In the genomic region with DNA sequence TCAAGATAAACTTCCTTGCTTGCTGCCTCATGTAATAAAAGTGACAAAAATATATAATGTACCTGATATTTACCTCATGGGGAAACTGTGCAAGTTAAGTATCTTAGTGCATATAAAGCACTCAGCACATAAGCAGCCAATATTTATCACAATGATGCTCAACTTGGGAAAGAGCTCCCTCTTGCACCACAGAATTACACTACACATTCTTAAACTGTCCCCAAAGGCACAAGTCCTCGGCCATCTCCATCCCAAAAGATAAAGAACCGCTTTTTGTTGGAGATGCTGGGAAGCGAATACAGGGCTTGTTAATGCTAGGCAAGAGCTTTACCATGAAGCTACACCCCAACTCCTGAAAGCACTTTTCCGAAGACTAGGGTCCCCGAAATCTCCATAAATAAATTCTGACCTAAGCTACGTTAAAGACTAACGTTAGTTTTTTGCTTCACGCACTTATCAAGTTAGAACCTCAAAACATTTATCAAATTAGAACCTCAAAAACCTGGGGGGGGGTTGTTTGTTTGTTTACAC, we compare ENCODE assay signal across 8 mouse cellular contexts. TPM values are rescaled to one million over a fixed set of nuclear protein-coding genes. Genes with fewer than 3 reads are reported as not detected.
DNase-seq lines count a peak whose midpoint lies in the region; ATAC-seq and TF ChIP-seq lines count a peak whose summit lies in the region.

No protein-coding gene starts in this region.

- DNase-seq in left cerebral cortex, adult 2 months (ENCODE audit: extremely low spot score in 1 of 2, low spot score in 2 of 2) = no peak
- DNase-seq in left cerebral cortex, postnatal 14 days (ENCODE audit: low spot score in 2 of 2) = no peak
- peak; percentile 24 for DNase-seq in Patski (ENCODE audit: low read depth, low spot score)
- DNase-seq in limb, embryonic 14.5 days (ENCODE audit: low spot score) = no peak
- peak; percentile 49 for DNase-seq in retina, postnatal 1 day
- DNase-seq in right cerebral cortex, adult 18-20 months = no peak
- no peak for DNase-seq in layer of hippocampus, adult 9-11 months

- H3K36me3 ChIP-seq in forebrain, embryonic 16.5 days (ENCODE audit: control insufficient read depth, insufficient read depth) = peaks cover 3% of the 10 kb centered on the region; the same call in 1 of the 2 replicates
- H3K36me3 ChIP-seq in limb, embryonic 14.5 days (ENCODE audit: control insufficient read depth, insufficient read depth, low read length) = peaks cover 18% of the 10 kb centered on the region

- peak overlapping the region; percentile 97 for H3K4me2 ChIP-seq in forebrain, embryonic 16.5 days (ENCODE audit: low read length)
- H3K4me2 ChIP-seq in limb, embryonic 14.5 days (replicated peaks; ENCODE audit: low read depth, low read length, severe bottlenecking) = peak overlapping the region; percentile 66

- peak; percentile 28 for TF ChIP-seq CTCF in left cerebral cortex, adult 2 months (IDR thresholded peaks at IDR 0.05)
- TF ChIP-seq CTCF in Patski (IDR thresholded peaks at IDR 0.05) = no peak

- TF ChIP-seq POLR2A in limb, embryonic 14.5 days (IDR thresholded peaks at IDR 0.05; ENCODE audit: borderline replicate concordance, extremely low read depth, insufficient read depth, insufficient read length) = no peak

- in situ Hi-C loops in Patski (cut with MboI; ENCODE audit: low pct_unique_long_range_greater_than_20kb) = no loop called here

- no peaks in the 10 kb centered on the region for H3K27me3 ChIP-seq in Patski
- H3K27me3 ChIP-seq in forebrain, embryonic 16.5 days (replicated peaks; ENCODE audit: control insufficient read depth, insufficient read depth, low read length) = no peaks in the 10 kb centered on the region
- no peaks in the 10 kb centered on the region for H3K27me3 ChIP-seq in limb, embryonic 14.5 days (ENCODE audit: control insufficient read depth, insufficient read depth, low read length)

- intact Hi-C loops in left cerebral cortex, adult 2 months (cut with DNase I) = no loop called here
- intact Hi-C loops in left cerebral cortex, postnatal 14 days (cut with DNase I) = no loop called here

- no peaks in the 10 kb centered on the region for H3K9me3 ChIP-seq in forebrain, embryonic 16.5 days (ENCODE audit: control insufficient read depth, low read length)
- no peaks in the 10 kb centered on the region for H3K9me3 ChIP-seq in limb, embryonic 14.5 days (ENCODE audit: control insufficient read depth, low read length)

- ATAC-seq in Patski = no peak
- no peak for ATAC-seq in forebrain, embryonic 16.5 days
- ATAC-seq in limb, embryonic 14.5 days (ENCODE audit: low FRiP score, low read depth) = no peak

- H3K27ac ChIP-seq in left cerebral cortex, adult 2 months = peak overlapping the region; percentile 96
- peak overlapping the region; percentile 95 for H3K27ac ChIP-seq in forebrain, embryonic 16.5 days (ENCODE audit: low read length)
- H3K27ac ChIP-seq in limb, embryonic 14.5 days (replicated peaks; ENCODE audit: low read depth, low read length) = no peak overlapping the region

- POLR2A ChIA-PET in Patski (lab: Charles Lee) = interaction anchor here (0.6 kb wide), 1 partner anchor 142 kb away, joined by 3 read pairs; no protein-coding TSS in a partner anchor

- H3K9ac ChIP-seq in forebrain, embryonic 16.5 days (replicated peaks; ENCODE audit: low read depth, low read length) = peak overlapping the region; percentile 88
- H3K9ac ChIP-seq in limb, embryonic 14.5 days (ENCODE audit: low read depth, low read length, severe bottlenecking) = peak overlapping the region; percentile 57

- peaks cover 32% of the 10 kb centered on the region for H3K4me1 ChIP-seq in forebrain, embryonic 16.5 days (replicated peaks; ENCODE audit: control insufficient read depth, insufficient read depth, low read length)
- H3K4me1 ChIP-seq in limb, embryonic 14.5 days (ENCODE audit: control insufficient read depth, insufficient read depth, low read length) = peaks cover 23% of the 10 kb centered on the region

- WGBS in forebrain, embryonic 16.5 days = 1% methylated on average over 8 of the region's 8 CpGs
- WGBS in limb, embryonic 14.5 days = 3% methylated on average over 8 of the region's 8 CpGs

- peak overlapping the region; percentile 72 for H3K4me3 ChIP-seq in left cerebral cortex, adult 2 months
- H3K4me3 ChIP-seq in forebrain, embryonic 16.5 days (replicated peaks; ENCODE audit: low read length) = peak overlapping the region; percentile 97
- peak overlapping the region; percentile 96 for H3K4me3 ChIP-seq in limb, embryonic 14.5 days (replicated peaks; ENCODE audit: low read length)

- CTCF ChIA-PET in Patski (lab: Charles Lee) = interaction anchor here (0.8 to 1.3 kb wide), 3 partner anchors 12 to 32 kb away, joined by 3 read pairs; no protein-coding TSS in a partner anchor

RNA-seq across cellular contexts. Expression of a gene that starts 0.7 kb away (rescaled TPM):
- 100 to 1,000 TPM; 414 to 441 TPM for total RNA-seq in left cerebral cortex, adult 2 months (2021)
- total RNA-seq in left cerebral cortex, postnatal 14 days (2021) = 100 to 1,000 TPM; 434 to 435 TPM
- polyA plus RNA-seq in Patski (2021) = 441 TPM
- polyA plus RNA-seq in forebrain, embryonic 16.5 days (2015; fragmentation: Nextera tagmentation; extraction: Ambion mirVana) = 409 and 411 TPM in 2 replicates
- polyA plus RNA-seq in limb, embryonic 14.5 days (2012; rRNA removed) = 318 and 510 TPM in 2 replicates
- 494 and 543 TPM in 2 replicates for polyA plus RNA-seq in limb, embryonic 14.5 days (2014; fragmentation: Nextera tagmentation; extraction: Ambion mirVana)

RNA-seq across cellular contexts. Expression of a gene that starts 0.9 kb away (rescaled TPM):
- 10 to 100 TPM; 45.2 to 49.9 TPM for total RNA-seq in left cerebral cortex, adult 2 months (2021)
- 10 to 100 TPM; 45.0 to 46.0 TPM for total RNA-seq in left cerebral cortex, postnatal 14 days (2021)
- polyA plus RNA-seq in Patski (2021) = 58.3 TPM
- polyA plus RNA-seq in forebrain, embryonic 16.5 days (2015; fragmentation: Nextera tagmentation; extraction: Ambion mirVana) = 67.0 and 71.0 TPM in 2 replicates
- 60.2 and 92.2 TPM in 2 replicates for polyA plus RNA-seq in limb, embryonic 14.5 days (2012; rRNA removed)
- polyA plus RNA-seq in limb, embryonic 14.5 days (2014; fragmentation: Nextera tagmentation; extraction: Ambion mirVana) = 80.8 and 89.3 TPM in 2 replicates

RNA-seq across cellular contexts. Expression of a gene that starts 20.5 kb away (rescaled TPM):
- 10 to 100 TPM; 10.9 to 12.8 TPM for total RNA-seq in left cerebral cortex, adult 2 months (2021)
- total RNA-seq in left cerebral cortex, postnatal 14 days (2021) = 1 to 10 TPM; 8.5 to 9.1 TPM
- 7.2 TPM for polyA plus RNA-seq in Patski (2021)
- 13.2 and 13.4 TPM in 2 replicates for polyA plus RNA-seq in forebrain, embryonic 16.5 days (2015; fragmentation: Nextera tagmentation; extraction: Ambion mirVana)
- 12.7 and 13.4 TPM in 2 replicates for polyA plus RNA-seq in limb, embryonic 14.5 days (2012; rRNA removed)
- 18.8 and 21.0 TPM in 2 replicates for polyA plus RNA-seq in limb, embryonic 14.5 days (2014; fragmentation: Nextera tagmentation; extraction: Ambion mirVana)

RNA-seq across cellular contexts. Expression of a gene that starts 49.3 kb away (rescaled TPM):
- under 1 TPM; 0.77 to 0.89 TPM for total RNA-seq in left cerebral cortex, adult 2 months (2021)
- under 1 TPM; 0.55 to 0.82 TPM for total RNA-seq in left cerebral cortex, postnatal 14 days (2021)
- polyA plus RNA-seq in Patski (2021) = 5.6 TPM
- 18.6 and 18.8 TPM in 2 replicates for polyA plus RNA-seq in forebrain, embryonic 16.5 days (2015; fragmentation: Nextera tagmentation; extraction: Ambion mirVana)
- polyA plus RNA-seq in limb, embryonic 14.5 days (2012; rRNA removed) = 18.2 TPM in 2 replicates
- 22.3 and 25.9 TPM in 2 replicates for polyA plus RNA-seq in limb, embryonic 14.5 days (2014; fragmentation: Nextera tagmentation; extraction: Ambion mirVana)

RNA-seq across cellular contexts. Expression of a gene that starts 49.4 kb away (rescaled TPM):
- 10 to 100 TPM; 80.2 to 85.6 TPM for total RNA-seq in left cerebral cortex, adult 2 months (2021)
- 10 to 100 TPM; 69.3 to 71.5 TPM for total RNA-seq in left cerebral cortex, postnatal 14 days (2021)
- polyA plus RNA-seq in Patski (2021) = 57.6 TPM
- 61.5 and 67.3 TPM in 2 replicates for polyA plus RNA-seq in forebrain, embryonic 16.5 days (2015; fragmentation: Nextera tagmentation; extraction: Ambion mirVana)
- polyA plus RNA-seq in limb, embryonic 14.5 days (2012; rRNA removed) = 79.5 and 79.6 TPM in 2 replicates
- 62.7 and 67.0 TPM in 2 replicates for polyA plus RNA-seq in limb, embryonic 14.5 days (2014; fragmentation: Nextera tagmentation; extraction: Ambion mirVana)

Comparison
In these comparisons a context has a peak if more than half of its experiments do, and no peak if none do; other contexts are left out.
1. DNase-seq: peak in Patski (single experiment) and retina, postnatal 1 day (single experiment); none in left cerebral cortex, adult 2 months (0 of 2), left cerebral cortex, postnatal 14 days (0 of 2), limb, embryonic 14.5 days (single experiment), right cerebral cortex, adult 18-20 months (single experiment) and layer of hippocampus, adult 9-11 months (single experiment).
2. Peak in every context shown above with its lines, with median percentiles within 50 percentile points of each other: H3K4me3 ChIP-seq.